Mouse (Mus musculus) intestine, embryonic 16.5 days (tissue): ENCODE measurements around the gene Ciao2a. TPM values are rescaled to one million over a fixed set of nuclear protein-coding genes. Genes with fewer than 3 reads are reported as not detected.

Experiments
- ATAC-seq: fragments of 200-750 bp; cut with Nextera tagmentation; 2 replicates; pipeline ENCODE4 v1.8.0; 2017; ENCODE audit warnings: moderate TSS enrichment, moderate library complexity
- H3K27ac ChIP-seq: fragments of 300-500 bp; sonication (generic); 2 replicates; pipeline ENCODE4 v1.5.1; 2014; ENCODE audit warnings: mild to moderate bottlenecking, low read length
- H3K27me3 ChIP-seq: fragments of 300-500 bp; sonication (generic); replicated peaks from 2 replicates; pipeline ENCODE4 v1.6.1; 2014; ENCODE audit warnings: low read length, control low read depth, mixed read lengths; ENCODE audit not compliant: control insufficient read depth, insufficient read depth
- H3K36me3 ChIP-seq: fragments of 300-500 bp; sonication (generic); 2 replicates; pipeline ENCODE4 v1.6.1; 2014; ENCODE audit warnings: low read length, control low read depth; ENCODE audit not compliant: control insufficient read depth, insufficient read depth
- H3K4me1 ChIP-seq: fragments of 300-500 bp; sonication (generic); 2 replicates; pipeline ENCODE4 v1.6.1; 2014; ENCODE audit warnings: low read length, control low read depth, mixed read lengths; ENCODE audit not compliant: control insufficient read depth, insufficient read depth
- H3K4me2 ChIP-seq: fragments of 300-500 bp; sonication (generic); 2 replicates; pipeline ENCODE4 v1.6.1; 2014; ENCODE audit warnings: low read depth, low read length, control low read depth
- H3K4me3 ChIP-seq: fragments of 300-500 bp; sonication (generic); 2 replicates; pipeline ENCODE4 v1.5.1; 2014; ENCODE audit warnings: mild to moderate bottlenecking, low read length
- H3K9ac ChIP-seq: fragments of 300-500 bp; sonication (generic); 2 replicates; pipeline ENCODE4 v1.6.1; 2014; ENCODE audit warnings: low read depth, low read length
- H3K9me3 ChIP-seq: fragments of 300-500 bp; sonication (generic); 2 replicates; pipeline ENCODE4 v1.6.1; 2016; ENCODE audit warnings: low read length, control low read depth; ENCODE audit not compliant: control insufficient read depth
- WGBS: fragments of 180-500 bp; shearing (Covaris S2); extraction: QIAGEN DNeasy Blood & Tissue Kit; methylation state at CpG from one replicate; pipeline ENCODE4 v1.1.7; 2014; 5-methylcytosine and 5-hydroxymethylcytosine counted together
- polyA plus RNA-seq: library from polyadenylated mRNA; unstranded; fragments of >200 nt; fragmentation: Nextera tagmentation; extraction: Ambion mirVana; gene quantifications from 2 replicates; pipeline ENCODE4 v1.2.1, GENCODE M21; 2015

The Ciao2a gene
- polyA plus RNA-seq, 1 experiment from 2014 or later = 219 TPM

DNA sequence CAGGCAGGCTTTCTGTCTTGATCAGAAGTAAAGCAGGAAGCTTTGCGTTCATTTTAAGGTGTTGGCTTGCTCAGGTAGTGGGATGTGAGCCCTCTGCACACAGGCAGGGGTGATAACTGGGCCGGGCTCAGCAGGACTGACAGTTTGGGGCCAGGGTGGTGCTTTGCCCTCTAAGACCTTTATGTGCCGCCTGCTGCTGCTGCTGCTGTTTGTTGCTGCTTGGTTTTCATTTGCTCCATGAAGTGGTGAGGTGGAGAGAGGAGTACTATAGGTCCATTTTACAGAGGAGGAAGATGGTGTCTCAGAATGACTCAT lies 56.2 kb downstream of the Ciao2a start:
- Histone ChIP-seq H3K4me3 (no peak overlapping the region), H3K4me1 (peaks cover 11% of the 10 kb centered on the region), H3K4me2 (no peak overlapping the region), H3K9ac (no peak overlapping the region), H3K9me3 (no peaks in the 10 kb centered on the region), H3K36me3 (no peaks in the 10 kb centered on the region), H3K27me3 (no peaks in the 10 kb centered on the region), H3K27ac (peak overlapping the region; percentile 13; the same call in 1 of the 2 replicates)
- no peak; the same call in 1 of the 2 replicates for ATAC-seq
- WGBS = 60% methylated on average over 3 of the region's 3 CpGs

DNA sequence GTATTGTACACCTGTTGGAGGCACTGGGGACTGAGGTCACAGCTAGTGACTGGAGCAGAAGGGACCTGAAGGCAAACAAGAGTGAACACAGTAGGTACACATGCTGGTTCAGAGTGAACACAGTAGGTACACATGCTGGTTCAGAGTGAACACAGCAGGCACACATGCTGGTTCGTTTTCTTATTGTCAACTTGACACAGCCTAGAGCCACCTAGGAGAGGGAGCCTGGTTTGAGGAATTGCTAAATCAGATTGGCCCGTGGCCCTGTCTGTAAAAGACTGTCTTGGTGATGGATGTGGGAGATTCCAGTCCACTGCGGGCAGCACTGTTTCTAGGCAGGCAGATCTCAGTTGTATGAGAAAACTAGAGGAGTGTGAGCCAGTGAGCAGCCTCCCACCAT lies 56.6 kb downstream of the Ciao2a start:
- no peaks in the 10 kb centered on the region for H3K27me3 ChIP-seq
- H3K36me3 ChIP-seq = no peaks in the 10 kb centered on the region
- H3K4me1 ChIP-seq = peaks cover 11% of the 10 kb centered on the region
- no peak for ATAC-seq
- H3K4me2 ChIP-seq = no peak overlapping the region
- no peak overlapping the region for H3K4me3 ChIP-seq
- H3K9ac ChIP-seq = no peak overlapping the region
- WGBS = 65% methylated on average over 3 of the region's 3 CpGs
- H3K9me3 ChIP-seq = no peaks in the 10 kb centered on the region
- H3K27ac ChIP-seq = no peak overlapping the region

DNA sequence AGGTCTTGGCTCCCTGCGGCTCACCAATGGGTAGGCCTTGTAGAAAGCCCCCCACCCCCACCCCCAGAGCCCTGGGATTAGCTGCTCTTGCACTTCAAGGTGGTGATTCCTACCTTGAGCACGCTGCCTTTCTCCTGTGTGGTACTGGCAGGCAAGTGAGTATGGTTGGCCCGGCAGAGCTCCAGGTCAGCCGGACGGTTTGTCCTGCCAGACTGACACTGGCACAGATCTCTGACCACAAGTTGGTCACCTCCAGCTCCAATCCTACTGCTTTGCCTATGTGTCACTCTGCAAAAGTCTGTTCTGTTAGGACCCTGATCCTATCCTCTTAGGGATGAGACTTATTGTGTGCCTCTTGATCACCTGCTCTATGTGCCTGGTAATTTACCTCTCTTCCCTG lies 58.2 kb downstream of the Ciao2a start:
- no peak overlapping the region for H3K4me2 ChIP-seq
- ATAC-seq = no peak
- H3K9ac ChIP-seq = no peak overlapping the region
- no peak overlapping the region for H3K4me3 ChIP-seq
- H3K9me3 ChIP-seq = no peaks in the 10 kb centered on the region
- H3K27ac ChIP-seq = no peak overlapping the region
- no peaks in the 10 kb centered on the region for H3K27me3 ChIP-seq
- H3K4me1 ChIP-seq = peaks cover 11% of the 10 kb centered on the region
- 67% methylated on average over 5 of the region's 5 CpGs for WGBS
- H3K36me3 ChIP-seq = no peaks in the 10 kb centered on the region

DNA sequence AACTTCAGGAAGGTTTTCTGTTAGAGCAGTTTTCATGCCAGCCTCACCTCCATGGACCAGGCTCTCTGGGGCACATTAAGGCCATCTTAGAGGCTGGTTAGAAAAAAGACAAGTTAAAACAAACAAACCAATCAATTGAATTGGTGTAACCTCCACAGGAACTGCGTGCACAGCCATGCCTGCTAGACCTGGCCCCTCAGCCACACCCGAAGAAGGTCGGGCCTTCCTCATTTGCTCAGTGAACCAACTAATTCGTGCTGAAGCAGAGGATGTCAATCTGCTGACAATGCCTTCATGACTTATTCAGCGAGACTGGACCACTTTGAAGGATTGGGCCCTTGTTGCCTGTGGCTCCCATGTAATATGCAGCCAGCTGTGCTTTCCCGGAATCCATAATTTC lies 60.0 kb downstream of the Ciao2a start:
- Histone ChIP-seq H3K4me3 (no peak overlapping the region), H3K9ac (no peak overlapping the region), H3K36me3 (no peaks in the 10 kb centered on the region), H3K9me3 (no peaks in the 10 kb centered on the region), H3K27me3 (no peaks in the 10 kb centered on the region), H3K27ac (no peak overlapping the region), H3K4me1 (peaks cover 7% of the 10 kb centered on the region), H3K4me2 (no peak overlapping the region)
- ATAC-seq = peak; percentile 32; the same call in 1 of the 2 replicates
- 27% methylated on average over 6 of the region's 6 CpGs for WGBS

Other genes starting within 250 kb of the Ciao2a start
- gene Pclaf, start 236.4 kb upstream of the Ciao2a start, polyA plus RNA-seq = 115 and 141 TPM in 2 replicates
- gene Trip4, start 217.8 kb upstream of the Ciao2a start, polyA plus RNA-seq = 20.3 and 22.2 TPM in 2 replicates
- 9.4 and 9.9 TPM in 2 replicates for gene Csnk1g1, start 217.7 kb upstream of the Ciao2a start, polyA plus RNA-seq
- 645 and 681 TPM in 2 replicates for gene Ppib, start 66.4 kb upstream of the Ciao2a start, polyA plus RNA-seq
- 1.2 and 1.9 TPM in 2 replicates for gene Snx22, start 56.9 kb upstream of the Ciao2a start, polyA plus RNA-seq
- 149 and 155 TPM in 2 replicates for gene Snx1, start within 50 bp of the Ciao2a start, polyA plus RNA-seq
- gene Dapk2, start 31.6 kb downstream of the Ciao2a start, polyA plus RNA-seq = 6.8 and 8.0 TPM in 2 replicates
- gene Herc1, start 223.8 kb downstream of the Ciao2a start, polyA plus RNA-seq = 12.8 and 13.8 TPM in 2 replicates